Mouse (Mus musculus) small intestine, adult 2 months (tissue): ENCODE data around the gene Frs3.

Source experiments
- CTCF ChIP-seq: fragments of 200-500 bp; IDR thresholded peaks from 2 replicates; pipeline ENCODE4 v1.5.1; 2012; ENCODE audit warnings: low read depth, mild to moderate bottlenecking, control low read depth, inconsistent platforms, low read length, moderate library complexity, mixed read lengths; ENCODE audit not compliant: insufficient replicate concordance, insufficient read length; ENCODE audit errors: extremely low read depth
- POLR2A ChIP-seq: fragments of 200-500 bp; IDR thresholded peaks from 2 replicates; pipeline ENCODE4 v1.6.1; 2012; ENCODE audit warnings: low read depth, mild to moderate bottlenecking, control low read depth, inconsistent platforms, low read length, moderate library complexity

- TF ChIP-seq CTCF (no peak), POLR2A (no peak)
Measured at GRCm38 (mm10) chr17:47738066-47738878, 49.4 kb downstream of the Frs3 start.
